Mouse (Mus musculus): ENCODE results near the gene Pgghg. TPM values are rescaled to one million over a fixed set of nuclear protein-coding genes. Genes with fewer than 3 reads are reported as not detected.

Pgghg gene
- polyA plus RNA-seq, 1 experiment from 2014 or later, result 12.4 TPM

- 42% methylated on average over 2 of the region's 2 CpGs for WGBS
- Histone ChIP-seq H3K9ac (ENCODE audit: low read length) (no peak overlapping the region), H3K27me3 (ENCODE audit: control insufficient read depth, insufficient read depth, low read length) (no peaks in the 10 kb centered on the region), H3K9me3 (replicated peaks; ENCODE audit: control insufficient read depth, low read length) (no peaks in the 10 kb centered on the region), H3K36me3 (ENCODE audit: control insufficient read depth, insufficient read depth) (no peaks in the 10 kb centered on the region), H3K4me1 (ENCODE audit: control insufficient read depth, insufficient read depth, low read length) (peaks cover 8% of the 10 kb centered on the region), H3K27ac (ENCODE audit: low read length) (no peak overlapping the region), H3K4me2 (ENCODE audit: low read depth, low read length) (no peak overlapping the region), H3K4me3 (ENCODE audit: low read length) (no peak overlapping the region)
- no peak for ATAC-seq (replicated peaks; ENCODE audit: extremely low read depth, insufficient read depth, low FRiP score)
These were observed 35.5 kb upstream of the Pgghg start for GRCm38 (mm10) chr7:140905642-140906081.

DNA sequence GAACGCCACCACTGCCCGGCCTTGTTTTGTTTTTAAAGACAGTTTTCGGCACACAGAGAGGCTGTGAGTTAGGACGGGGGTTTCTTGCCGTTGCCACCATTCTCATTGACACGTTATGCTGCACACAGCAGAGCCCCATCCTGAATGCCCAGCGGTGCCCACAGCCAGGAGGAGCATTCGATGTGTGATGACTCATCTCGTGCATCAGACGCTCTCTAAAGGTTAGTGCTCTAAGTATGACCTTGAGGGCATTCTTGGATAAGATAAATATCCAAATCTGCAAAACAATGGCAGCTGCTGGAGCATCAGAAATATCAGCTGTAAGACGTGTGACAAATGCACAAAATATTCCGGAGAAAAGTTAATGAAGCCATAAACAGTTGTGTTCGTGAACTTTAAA, 34.1 kb upstream of the Pgghg start:
- ATAC-seq (replicated peaks; ENCODE audit: extremely low read depth, insufficient read depth, low FRiP score), result no peak
- Histone ChIP-seq H3K4me1 (ENCODE audit: control insufficient read depth, insufficient read depth, low read length) (no peaks in the 10 kb centered on the region), H3K9ac (ENCODE audit: low read length) (no peak overlapping the region), H3K27ac (ENCODE audit: low read length) (no peak overlapping the region), H3K4me2 (ENCODE audit: low read depth, low read length) (no peak overlapping the region), H3K27me3 (ENCODE audit: control insufficient read depth, insufficient read depth, low read length) (no peaks in the 10 kb centered on the region), H3K36me3 (ENCODE audit: control insufficient read depth, insufficient read depth) (no peaks in the 10 kb centered on the region), H3K4me3 (ENCODE audit: low read length) (no peak overlapping the region), H3K9me3 (replicated peaks; ENCODE audit: control insufficient read depth, low read length) (no peaks in the 10 kb centered on the region)
- 73% methylated on average over 13 of the region's 13 CpGs for WGBS

GRCm38 (mm10) chr7:140907697-140908096, 33.5 kb upstream of the Pgghg start:
- no peak for ATAC-seq (replicated peaks; ENCODE audit: extremely low read depth, insufficient read depth, low FRiP score)
- H3K27ac ChIP-seq (ENCODE audit: low read length), result no peak overlapping the region
- 79% methylated on average over 7 of the region's 7 CpGs for WGBS
- H3K4me3 ChIP-seq (ENCODE audit: low read length), result no peak overlapping the region
- H3K9me3 ChIP-seq (replicated peaks; ENCODE audit: control insufficient read depth, low read length), result no peaks in the 10 kb centered on the region
- no peak overlapping the region for H3K9ac ChIP-seq (ENCODE audit: low read length)
- H3K27me3 ChIP-seq (ENCODE audit: control insufficient read depth, insufficient read depth, low read length), result no peaks in the 10 kb centered on the region
- H3K36me3 ChIP-seq (ENCODE audit: control insufficient read depth, insufficient read depth), result no peaks in the 10 kb centered on the region
- no peaks in the 10 kb centered on the region for H3K4me1 ChIP-seq (ENCODE audit: control insufficient read depth, insufficient read depth, low read length)
- no peak overlapping the region for H3K4me2 ChIP-seq (ENCODE audit: low read depth, low read length)

GRCm38 (mm10) chr7:140908181-140908580, 33.0 kb upstream of the Pgghg start:
- Histone ChIP-seq H3K27me3 (ENCODE audit: control insufficient read depth, insufficient read depth, low read length) (no peaks in the 10 kb centered on the region), H3K4me3 (ENCODE audit: low read length) (no peak overlapping the region), H3K9ac (ENCODE audit: low read length) (no peak overlapping the region), H3K4me2 (ENCODE audit: low read depth, low read length) (no peak overlapping the region), H3K36me3 (ENCODE audit: control insufficient read depth, insufficient read depth) (no peaks in the 10 kb centered on the region), H3K9me3 (replicated peaks; ENCODE audit: control insufficient read depth, low read length) (no peaks in the 10 kb centered on the region), H3K4me1 (ENCODE audit: control insufficient read depth, insufficient read depth, low read length) (no peaks in the 10 kb centered on the region), H3K27ac (ENCODE audit: low read length) (no peak overlapping the region)
- ATAC-seq (replicated peaks; ENCODE audit: extremely low read depth, insufficient read depth, low FRiP score), result no peak
- 45% methylated on average over 7 of the region's 7 CpGs for WGBS

- no peak overlapping the region for H3K27ac ChIP-seq (ENCODE audit: low read length)
- 2% methylated on average over 19 of the region's 19 CpGs for WGBS
- peak overlapping the region; percentile 68 for H3K9ac ChIP-seq (ENCODE audit: low read length)
These were observed 32.5 kb upstream of the Pgghg start for GRCm38 (mm10) chr7:140908634-140909107.

DNA sequence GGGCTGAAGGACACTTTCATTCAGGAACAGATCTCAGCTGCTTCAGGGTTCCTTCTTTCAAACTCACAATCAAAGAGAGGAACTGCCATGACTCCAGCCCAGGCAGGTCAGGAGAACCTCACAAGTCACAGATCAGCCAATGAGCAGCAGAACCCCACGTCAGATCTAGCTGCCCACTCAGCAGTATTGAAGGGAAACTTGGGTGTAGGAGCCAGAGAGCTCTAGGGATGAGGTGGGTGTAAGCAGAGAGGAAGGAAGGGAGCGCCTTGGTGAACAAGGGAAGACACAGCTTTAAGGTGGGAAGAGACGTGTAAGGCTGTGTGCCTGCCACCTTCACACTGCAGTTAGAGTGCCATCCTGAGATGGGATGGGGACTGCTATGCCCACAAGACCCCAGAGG, 28.9 kb upstream of the Pgghg start:
- Histone ChIP-seq H3K36me3 (ENCODE audit: control insufficient read depth, insufficient read depth) (no peaks in the 10 kb centered on the region), H3K27ac (ENCODE audit: low read length) (no peak overlapping the region), H3K4me2 (ENCODE audit: low read depth, low read length) (no peak overlapping the region), H3K9ac (ENCODE audit: low read length) (no peak overlapping the region), H3K4me3 (ENCODE audit: low read length) (no peak overlapping the region), H3K9me3 (replicated peaks; ENCODE audit: control insufficient read depth, low read length) (no peaks in the 10 kb centered on the region), H3K4me1 (ENCODE audit: control insufficient read depth, insufficient read depth, low read length) (no peaks in the 10 kb centered on the region), H3K27me3 (ENCODE audit: control insufficient read depth, insufficient read depth, low read length) (no peaks in the 10 kb centered on the region)
- no peak for ATAC-seq (replicated peaks; ENCODE audit: extremely low read depth, insufficient read depth, low FRiP score)
- WGBS, result 47% methylated on average over 3 of the region's 3 CpGs

More at GRCm38 (mm10) chr7:140908634-140909107, 32.5 kb upstream of the Pgghg start:
- peak; percentile 87 for ATAC-seq (replicated peaks; ENCODE audit: extremely low read depth, insufficient read depth, low FRiP score)
- Histone ChIP-seq H3K4me3 (ENCODE audit: low read length) (peak overlapping the region; percentile 54), H3K4me1 (ENCODE audit: control insufficient read depth, insufficient read depth, low read length) (no peaks in the 10 kb centered on the region), H3K4me2 (ENCODE audit: low read depth, low read length) (peak overlapping the region; percentile 83), H3K36me3 (ENCODE audit: control insufficient read depth, insufficient read depth) (no peaks in the 10 kb centered on the region), H3K9me3 (replicated peaks; ENCODE audit: control insufficient read depth, low read length) (no peaks in the 10 kb centered on the region), H3K27me3 (ENCODE audit: control insufficient read depth, insufficient read depth, low read length) (no peaks in the 10 kb centered on the region)

- Histone ChIP-seq H3K4me1 (ENCODE audit: control insufficient read depth, insufficient read depth, low read length) (no peaks in the 10 kb centered on the region), H3K4me2 (ENCODE audit: low read depth, low read length) (no peak overlapping the region), H3K27me3 (ENCODE audit: control insufficient read depth, insufficient read depth, low read length) (no peaks in the 10 kb centered on the region), H3K27ac (ENCODE audit: low read length) (no peak overlapping the region), H3K9ac (ENCODE audit: low read length) (no peak overlapping the region), H3K9me3 (replicated peaks; ENCODE audit: control insufficient read depth, low read length) (no peaks in the 10 kb centered on the region), H3K4me3 (ENCODE audit: low read length) (no peak overlapping the region), H3K36me3 (ENCODE audit: control insufficient read depth, insufficient read depth) (no peaks in the 10 kb centered on the region)
- 64% methylated on average over 5 of the region's 5 CpGs for WGBS
- ATAC-seq (replicated peaks; ENCODE audit: extremely low read depth, insufficient read depth, low FRiP score), result no peak
These were observed 28.2 kb upstream of the Pgghg start for GRCm38 (mm10) chr7:140912846-140913482.

DNA sequence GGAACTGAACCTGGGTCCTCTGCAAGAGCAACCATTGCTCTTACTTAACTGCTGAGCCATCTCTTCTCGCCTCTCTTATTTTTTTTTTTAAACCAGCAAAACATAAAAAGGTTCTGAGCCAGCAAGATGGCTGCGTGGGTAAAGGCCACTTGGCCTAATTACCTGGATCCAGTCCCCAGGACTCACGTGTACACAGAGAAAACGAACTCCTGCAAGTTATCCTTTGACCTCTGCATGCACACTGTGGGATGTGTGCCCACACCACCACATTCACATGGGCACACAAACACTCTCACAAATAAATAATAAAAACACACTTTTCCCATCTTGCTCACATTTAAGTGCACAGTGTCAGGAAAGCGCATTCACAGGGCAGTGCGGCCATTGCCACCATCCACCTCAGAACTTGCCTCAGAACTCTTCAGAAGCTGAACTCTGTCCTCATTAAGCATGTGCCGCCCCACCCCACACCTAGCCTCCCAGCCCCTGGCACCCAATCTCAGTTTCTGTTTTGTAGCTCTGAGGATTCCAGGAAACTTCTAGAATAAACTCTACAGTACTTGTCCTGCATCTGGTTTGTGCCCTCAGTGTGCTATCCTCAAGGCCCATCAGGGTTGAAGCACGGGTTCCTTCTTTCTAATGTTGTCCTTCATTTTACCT, 27.0 kb upstream of the Pgghg start:
- WGBS, result 79% methylated on average over 8 of the region's 8 CpGs
- H3K27me3 ChIP-seq (ENCODE audit: control insufficient read depth, insufficient read depth, low read length), result 0 out of 2 replicates have a peak, but pooled peaks cover 4% of the 10 kb centered on the region
- H3K4me2 ChIP-seq (ENCODE audit: low read depth, low read length), result no peak overlapping the region
- no peaks in the 10 kb centered on the region for H3K36me3 ChIP-seq (ENCODE audit: control insufficient read depth, insufficient read depth)
- H3K9ac ChIP-seq (ENCODE audit: low read length), result no peak overlapping the region
- H3K27ac ChIP-seq (ENCODE audit: low read length), result no peak overlapping the region
- no peaks in the 10 kb centered on the region for H3K4me1 ChIP-seq (ENCODE audit: control insufficient read depth, insufficient read depth, low read length)
- no peak overlapping the region for H3K4me3 ChIP-seq (ENCODE audit: low read length)
- no peak for ATAC-seq (replicated peaks; ENCODE audit: extremely low read depth, insufficient read depth, low FRiP score)
- H3K9me3 ChIP-seq (replicated peaks; ENCODE audit: control insufficient read depth, low read length), result no peaks in the 10 kb centered on the region

- WGBS, result 35% methylated on average over 4 of the region's 4 CpGs
These were observed 21.3 kb upstream of the Pgghg start for GRCm38 (mm10) chr7:140919911-140920310.

More at GRCm38 (mm10) chr7:140919911-140920310, 21.3 kb upstream of the Pgghg start:
- Histone ChIP-seq H3K9ac (ENCODE audit: low read length) (no peak overlapping the region), H3K27ac (ENCODE audit: low read length) (no peak overlapping the region), H3K4me1 (ENCODE audit: control insufficient read depth, insufficient read depth, low read length) (peaks cover 9% of the 10 kb centered on the region), H3K36me3 (ENCODE audit: control insufficient read depth, insufficient read depth) (no peaks in the 10 kb centered on the region), H3K4me2 (ENCODE audit: low read depth, low read length) (no peak overlapping the region), H3K4me3 (ENCODE audit: low read length) (no peak overlapping the region), H3K27me3 (ENCODE audit: control insufficient read depth, insufficient read depth, low read length) (peaks cover 59% of the 10 kb centered on the region), H3K9me3 (replicated peaks; ENCODE audit: control insufficient read depth, low read length) (no peaks in the 10 kb centered on the region)
- ATAC-seq (replicated peaks; ENCODE audit: extremely low read depth, insufficient read depth, low FRiP score), result no peak

Data from heart, embryonic 16.5 days (tissue).